Mouse (Mus musculus): ENCODE measurements at regions not wholly inside any gene's neighbourhood (a gene's known extent, or its start where the extent isn't known, plus 50 kb on each side); places are given as distances from the start of the nearest gene placed in this dataset.

GRCm38 (mm10) chr13:71555471-71555870 lies 408.1 kb downstream of the Irx1 start:
- H3K4me3 ChIP-seq (ENCODE audit: low read depth, low read length), result no peak overlapping the region
- H3K4me1 ChIP-seq (ENCODE audit: insufficient read depth), result no peaks in the 10 kb centered on the region
- no peak overlapping the region for H3K27ac ChIP-seq (ENCODE audit: low read depth)
- no peaks in the 10 kb centered on the region for H3K36me3 ChIP-seq (replicated peaks; ENCODE audit: insufficient read depth, low read length)
- no peaks in the 10 kb centered on the region for H3K27me3 ChIP-seq (ENCODE audit: insufficient read depth, low read length)
- no peak for ATAC-seq
- H3K9ac ChIP-seq (replicated peaks), result no peak overlapping the region
- TF ChIP-seq CTCF (IDR thresholded peaks at IDR 0.05; ENCODE audit: low read depth) (no peak), EP300 (IDR thresholded peaks at IDR 0.05; ENCODE audit: low read depth) (no peak)
- H3K9me3 ChIP-seq (ENCODE audit: low read length), result no peaks in the 10 kb centered on the region
- DNase-seq, result no peak
- H3K4me2 ChIP-seq (ENCODE audit: low read depth, low read length), result no peak overlapping the region
- 79% methylated on average over 6 of the region's 6 CpGs for WGBS (ENCODE audit: insufficient replicate concordance)

GRCm38 (mm10) chr13:71550109-71550508 lies 413.4 kb downstream of the Irx1 start:
- H3K9ac ChIP-seq (replicated peaks), result no peak overlapping the region
- no peak overlapping the region for H3K4me2 ChIP-seq (ENCODE audit: low read depth, low read length)
- H3K27me3 ChIP-seq (ENCODE audit: insufficient read depth, low read length), result no peaks in the 10 kb centered on the region
- H3K27ac ChIP-seq (ENCODE audit: low read depth), result no peak overlapping the region
- no peak for TF ChIP-seq EP300 (IDR thresholded peaks at IDR 0.05; ENCODE audit: low read depth)
- TF ChIP-seq CTCF (IDR thresholded peaks at IDR 0.05; ENCODE audit: low read depth), result no peak
- no peak overlapping the region for H3K4me3 ChIP-seq (ENCODE audit: low read depth, low read length)
- no peaks in the 10 kb centered on the region for H3K4me1 ChIP-seq (ENCODE audit: insufficient read depth)
- ATAC-seq (no peak), DNase-seq (no peak)
- H3K9me3 ChIP-seq (ENCODE audit: low read length), result no peaks in the 10 kb centered on the region
- no peaks in the 10 kb centered on the region for H3K36me3 ChIP-seq (replicated peaks; ENCODE audit: insufficient read depth, low read length)
- 29% methylated on average over 1 of the region's 1 CpGs for WGBS (ENCODE audit: insufficient replicate concordance)

GRCm38 (mm10) chr13:71549206-71549831 lies 414.2 kb downstream of the Irx1 start:
- H3K9ac ChIP-seq (replicated peaks), result no peak overlapping the region
- DNase-seq (no peak), ATAC-seq (no peak)
- TF ChIP-seq CTCF (IDR thresholded peaks at IDR 0.05; ENCODE audit: low read depth) (no peak), EP300 (IDR thresholded peaks at IDR 0.05; ENCODE audit: low read depth) (no peak)
- WGBS (ENCODE audit: insufficient replicate concordance), result 78% methylated on average over 10 of the region's 10 CpGs
- no peaks in the 10 kb centered on the region for H3K27me3 ChIP-seq (ENCODE audit: insufficient read depth, low read length)
- no peaks in the 10 kb centered on the region for H3K4me1 ChIP-seq (ENCODE audit: insufficient read depth)
- H3K27ac ChIP-seq (ENCODE audit: low read depth), result no peak overlapping the region
- H3K36me3 ChIP-seq (replicated peaks; ENCODE audit: insufficient read depth, low read length), result no peaks in the 10 kb centered on the region
- H3K4me2 ChIP-seq (ENCODE audit: low read depth, low read length), result no peak overlapping the region
- H3K9me3 ChIP-seq (ENCODE audit: low read length), result no peaks in the 10 kb centered on the region
- no peak overlapping the region for H3K4me3 ChIP-seq (ENCODE audit: low read depth, low read length)

GRCm38 (mm10) chr13:71538226-71538625 lies 425.3 kb downstream of the Irx1 start:
- H3K4me1 ChIP-seq (ENCODE audit: insufficient read depth), result no peaks in the 10 kb centered on the region
- 50% methylated on average over 4 of the region's 4 CpGs for WGBS (ENCODE audit: insufficient replicate concordance)

GRCm38 (mm10) chr13:71532796-71533351 lies 430.6 kb downstream of the Irx1 start:
- TF ChIP-seq CTCF (IDR thresholded peaks at IDR 0.05; ENCODE audit: low read depth) (no peak), EP300 (IDR thresholded peaks at IDR 0.05; ENCODE audit: low read depth) (no peak)
- no peak for DNase-seq

More at GRCm38 (mm10) chr13:71538226-71538625, 425.3 kb downstream of the Irx1 start:
- no peak overlapping the region for H3K4me2 ChIP-seq (ENCODE audit: low read depth, low read length)
- no peak for TF ChIP-seq CTCF (IDR thresholded peaks at IDR 0.05; ENCODE audit: low read depth)
- no peak for TF ChIP-seq EP300 (IDR thresholded peaks at IDR 0.05; ENCODE audit: low read depth)
- no peaks in the 10 kb centered on the region for H3K9me3 ChIP-seq (ENCODE audit: low read length)
- H3K9ac ChIP-seq (replicated peaks), result no peak overlapping the region
- ATAC-seq, result no peak
- no peaks in the 10 kb centered on the region for H3K36me3 ChIP-seq (replicated peaks; ENCODE audit: insufficient read depth, low read length)
- no peak overlapping the region for H3K4me3 ChIP-seq (ENCODE audit: low read depth, low read length)
- no peak overlapping the region for H3K27ac ChIP-seq (ENCODE audit: low read depth)
- no peak for DNase-seq
- H3K27me3 ChIP-seq (ENCODE audit: insufficient read depth, low read length), result no peaks in the 10 kb centered on the region

GRCm38 (mm10) chr13:71529397-71530122 lies 434.0 kb downstream of the Irx1 start:
- Histone ChIP-seq H3K4me2 (ENCODE audit: low read depth, low read length) (no peak overlapping the region), H3K27me3 (ENCODE audit: insufficient read depth, low read length) (no peaks in the 10 kb centered on the region), H3K9ac (replicated peaks) (no peak overlapping the region), H3K4me1 (ENCODE audit: insufficient read depth) (no peaks in the 10 kb centered on the region), H3K4me3 (ENCODE audit: low read depth, low read length) (no peak overlapping the region), H3K27ac (ENCODE audit: low read depth) (no peak overlapping the region), H3K9me3 (ENCODE audit: low read length) (no peaks in the 10 kb centered on the region), H3K36me3 (replicated peaks; ENCODE audit: insufficient read depth, low read length) (no peaks in the 10 kb centered on the region)
- WGBS (ENCODE audit: insufficient replicate concordance), result 54% methylated on average over 14 of the region's 14 CpGs
- no peak for TF ChIP-seq EP300 (IDR thresholded peaks at IDR 0.05; ENCODE audit: low read depth)
- TF ChIP-seq CTCF (IDR thresholded peaks at IDR 0.05; ENCODE audit: low read depth), result no peak
- DNase-seq (no peak), ATAC-seq (no peak)

More at GRCm38 (mm10) chr13:71532796-71533351, 430.6 kb downstream of the Irx1 start:
- Histone ChIP-seq H3K4me2 (ENCODE audit: low read depth, low read length) (no peak overlapping the region), H3K27ac (ENCODE audit: low read depth) (no peak overlapping the region), H3K9me3 (ENCODE audit: low read length) (no peaks in the 10 kb centered on the region), H3K9ac (replicated peaks) (no peak overlapping the region), H3K27me3 (ENCODE audit: insufficient read depth, low read length) (no peaks in the 10 kb centered on the region), H3K4me3 (ENCODE audit: low read depth, low read length) (no peak overlapping the region), H3K36me3 (replicated peaks; ENCODE audit: insufficient read depth, low read length) (no peaks in the 10 kb centered on the region), H3K4me1 (ENCODE audit: insufficient read depth) (no peaks in the 10 kb centered on the region)
- 61% methylated on average over 7 of the region's 7 CpGs for WGBS (ENCODE audit: insufficient replicate concordance)
- no peak for ATAC-seq

All from liver, postnatal 0 days (tissue).